Mouse (Mus musculus) MEL-GATA-1-ER (cell line): ENCODE data around the gene Hoxb8.

ENCODE experiments used
- DNase-seq: peaks from one replicate; pipeline ENCODE4 v3.0.0-alpha.2; 2012; ENCODE audit warnings: low read depth; ENCODE audit errors: extremely low read depth

Hoxb8 gene

GRCm38 (mm10) chr11:96267021-96267920, 14.4 kb upstream of the Hoxb8 start:
- DNase-seq: no peak

GRCm38 (mm10) chr11:96268031-96268745, 13.5 kb upstream of the Hoxb8 start:
- no peak for DNase-seq

GRCm38 (mm10) chr11:96269869-96270268, 11.8 kb upstream of the Hoxb8 start:
- no peak for DNase-seq

GRCm38 (mm10) chr11:96270996-96271540, 10.6 kb upstream of the Hoxb8 start, which contains the start of gene Hoxb9:
Gene Hoxb9 (plus strand): TSS chr11:96271457.
- DNase-seq: no peak

- no peak for DNase-seq
Observed at GRCm38 (mm10) chr11:96271541-96272011, 10.1 kb upstream of the Hoxb8 start.

GRCm38 (mm10) chr11:96272024-96272921, 9.4 kb upstream of the Hoxb8 start:
- no peak for DNase-seq

GRCm38 (mm10) chr11:96274428-96274827, 7.3 kb upstream of the Hoxb8 start:
- DNase-seq: no peak

- no peak for DNase-seq
Observed at GRCm38 (mm10) chr11:96275896-96276295, 5.8 kb upstream of the Hoxb8 start.

GRCm38 (mm10) chr11:96277151-96278044, 4.3 kb upstream of the Hoxb8 start:
- DNase-seq: no peak

- no peak for DNase-seq
Observed at GRCm38 (mm10) chr11:96278324-96278723, 3.4 kb upstream of the Hoxb8 start.

GRCm38 (mm10) chr11:96278773-96279172, 2.9 kb upstream of the Hoxb8 start:
- peak; percentile 28 for DNase-seq

- no peak for DNase-seq
Observed at GRCm38 (mm10) chr11:96279421-96280233, 2.1 kb upstream of the Hoxb8 start.

GRCm38 (mm10) chr11:96280399-96281378, 1.0 kb upstream of the Hoxb8 start:
- DNase-seq: no peak

GRCm38 (mm10) chr11:96281396-96281795, 309 bp upstream of the Hoxb8 start:
- DNase-seq: no peak

- DNase-seq: no peak
Observed at GRCm38 (mm10) chr11:96282795-96283430, 1.2 kb downstream of the Hoxb8 start.

- no peak for DNase-seq
Observed at GRCm38 (mm10) chr11:96284041-96284749, 2.5 kb downstream of the Hoxb8 start.
